Mouse (Mus musculus): ENCODE results near the gene Lgalsl. TPM values are rescaled to one million over a fixed set of nuclear protein-coding genes. Genes with fewer than 3 reads are reported as not detected.

The Lgalsl gene
- total RNA-seq, 2 experiments from 2014 or later: 59.2 to 59.6 TPM

DNA sequence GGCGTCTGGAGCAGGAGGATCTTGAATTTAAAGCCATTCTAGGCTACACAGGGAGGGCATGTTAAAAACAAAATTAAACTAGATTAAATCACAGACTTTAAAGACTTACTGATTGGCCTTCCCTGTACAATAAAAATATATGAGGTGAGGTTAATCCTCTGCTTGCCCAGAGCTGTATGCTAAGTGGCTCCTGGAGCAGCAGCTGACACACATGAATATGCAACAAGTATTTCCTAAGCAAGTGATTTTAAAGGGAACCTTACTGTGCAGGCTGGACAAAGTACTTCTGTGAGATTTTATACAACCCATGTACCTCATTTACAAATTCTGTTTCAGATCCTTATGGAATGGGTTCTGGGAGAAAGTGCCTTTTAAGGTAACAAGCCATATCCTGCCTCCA, 41.8 kb downstream of the Lgalsl start:
- intact Hi-C loops (cut with DNase I; ENCODE audit: low total_unique reads): no loop called here
- no peak for DNase-seq

DNA sequence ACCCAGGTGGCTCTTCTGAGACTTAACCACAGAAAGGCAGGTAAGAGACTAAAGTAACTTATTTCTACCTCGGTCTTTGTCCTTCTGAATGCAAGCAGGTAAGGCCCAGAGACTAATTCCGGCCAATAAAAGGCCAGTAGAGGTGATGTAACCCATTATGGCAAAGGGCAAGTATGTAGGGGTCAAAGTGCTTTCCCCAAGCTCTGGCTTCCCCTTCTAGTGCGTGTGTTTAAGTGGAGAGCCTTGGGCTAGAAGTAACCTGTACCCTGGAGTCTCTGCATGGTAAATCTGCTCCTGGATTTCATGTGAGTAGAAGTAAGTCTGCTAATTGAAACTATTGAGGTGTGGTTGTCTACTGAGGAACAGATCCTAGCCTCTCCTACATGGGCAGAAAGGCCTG, 42.8 kb downstream of the Lgalsl start:
- intact Hi-C loops (cut with DNase I; ENCODE audit: low total_unique reads): no loop called here
- no peak for DNase-seq

DNA sequence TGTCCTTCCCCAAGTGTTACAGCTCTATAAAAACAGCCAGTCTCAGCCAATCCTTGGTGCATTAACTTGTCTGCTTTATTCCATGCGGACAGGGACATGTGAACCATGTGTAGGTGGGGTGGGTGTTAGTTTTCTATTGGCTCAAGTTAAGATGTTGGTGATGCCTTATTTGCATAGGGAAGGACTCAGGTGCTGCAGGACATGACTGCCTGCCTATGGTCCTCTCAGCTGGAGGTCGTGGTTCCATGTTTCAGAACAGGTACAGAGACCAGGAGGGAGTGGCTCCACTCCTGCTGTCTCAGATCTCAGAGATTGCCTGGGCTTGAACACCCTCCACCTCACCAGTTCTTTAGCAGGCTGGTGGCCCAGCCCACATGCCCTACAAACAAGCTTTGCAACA, 44.7 kb downstream of the Lgalsl start:
- no peak for DNase-seq
- intact Hi-C loops (cut with DNase I; ENCODE audit: low total_unique reads): no loop called here

DNA sequence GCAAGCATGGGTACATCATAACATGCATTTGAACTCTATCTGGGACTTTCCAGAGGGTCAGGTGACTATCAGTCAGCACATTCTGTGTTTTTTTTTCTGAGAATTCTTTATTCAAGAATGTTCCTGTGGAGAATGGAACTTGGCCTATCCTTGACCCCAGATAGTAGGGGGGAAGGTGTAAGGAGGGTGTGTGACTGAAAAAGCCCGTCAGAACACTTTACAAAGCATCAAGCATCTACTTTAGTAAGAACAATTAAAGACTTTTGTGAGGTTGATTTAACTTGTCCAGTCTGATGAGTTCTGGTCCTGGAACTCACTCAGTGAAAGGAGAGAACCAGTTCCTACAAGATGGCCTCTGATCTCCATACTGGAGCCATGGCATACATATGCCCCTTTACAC, 45.7 kb downstream of the Lgalsl start:
- DNase-seq: no peak
- intact Hi-C loops (cut with DNase I; ENCODE audit: low total_unique reads): no loop called here

DNA sequence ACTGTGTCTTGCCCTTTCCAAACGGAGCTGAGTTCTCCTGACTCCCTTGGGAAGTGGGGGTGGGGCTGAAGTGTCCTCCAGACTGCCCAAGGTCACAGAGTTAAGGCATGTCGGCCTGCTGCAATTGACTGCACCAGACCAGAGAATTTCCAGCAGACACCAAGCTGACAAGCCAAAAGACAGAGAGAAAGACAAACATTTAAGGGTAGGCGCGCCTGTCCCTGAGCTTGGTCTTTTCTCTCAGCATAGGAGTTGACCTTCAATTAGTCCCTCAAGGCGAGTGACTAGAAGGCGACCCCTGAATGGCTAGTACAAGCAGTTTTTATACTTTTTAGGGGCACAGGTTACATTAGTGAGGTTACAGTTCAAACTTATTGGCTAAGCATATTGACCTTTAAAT, 46.1 kb downstream of the Lgalsl start:
- intact Hi-C loops (cut with DNase I; ENCODE audit: low total_unique reads): no loop called here
- no peak for DNase-seq

DNA sequence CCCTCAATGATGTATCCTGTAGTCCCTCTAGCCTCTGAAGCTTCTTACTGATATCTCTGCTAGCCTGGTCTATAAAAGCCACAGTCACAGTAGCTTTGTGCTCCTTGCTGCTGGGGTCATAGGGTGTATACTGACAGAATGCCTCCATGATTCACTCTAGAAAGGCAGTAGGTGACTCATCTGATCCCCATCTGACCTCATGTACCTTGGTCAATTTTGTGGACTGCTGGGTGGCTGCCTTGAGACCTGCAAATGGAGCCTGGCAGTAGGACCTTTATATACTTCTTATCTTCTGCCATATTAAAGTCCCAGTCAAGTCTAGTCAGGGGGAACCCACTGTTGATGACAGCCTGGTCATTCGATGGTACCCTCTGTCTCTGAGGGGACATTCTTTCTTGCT, 47.4 kb downstream of the Lgalsl start:
- DNase-seq: no peak
- intact Hi-C loops (cut with DNase I; ENCODE audit: low total_unique reads): no loop called here

DNA sequence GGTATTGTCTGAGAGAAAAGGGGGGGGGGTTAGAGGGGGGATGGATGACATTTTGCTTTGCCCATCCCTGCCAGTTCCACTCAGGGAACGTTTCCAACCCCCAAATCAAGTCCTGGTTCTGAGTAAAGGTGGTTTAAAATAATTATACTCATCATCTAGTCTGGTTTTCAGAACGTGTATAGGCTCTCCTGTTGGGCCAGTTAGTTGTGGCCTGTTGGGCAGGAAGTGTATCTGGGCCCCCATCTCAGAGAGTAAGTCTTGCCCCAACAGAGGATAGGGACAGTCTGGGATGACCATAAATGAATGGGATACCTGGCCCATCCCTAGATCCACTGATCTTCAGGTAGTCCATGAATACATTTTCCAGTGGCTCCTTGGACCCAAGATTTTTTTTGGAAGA, 48.2 kb downstream of the Lgalsl start:
- DNase-seq: no peak
- intact Hi-C loops (cut with DNase I; ENCODE audit: low total_unique reads): no loop called here

DNA sequence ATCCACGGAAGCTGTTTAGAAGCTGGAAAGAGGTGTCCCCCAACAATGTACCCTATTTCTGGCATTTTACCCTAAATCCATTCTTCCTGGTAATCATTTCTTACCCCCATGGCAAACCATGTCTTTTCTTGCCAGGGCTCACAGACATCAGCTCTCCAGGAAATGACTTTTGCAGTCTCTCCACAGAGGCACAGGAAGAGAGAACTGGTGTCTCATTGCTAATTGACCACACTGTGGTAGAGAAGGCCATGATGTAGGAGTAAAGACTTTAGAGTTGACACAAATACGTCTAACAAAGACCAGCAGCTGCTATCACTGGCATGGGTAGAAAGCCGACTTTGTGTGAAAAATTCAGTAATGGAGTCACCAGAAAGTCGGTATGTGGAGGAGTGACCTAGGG, 50.5 kb downstream of the Lgalsl start:
- intact Hi-C loops (cut with DNase I; ENCODE audit: low total_unique reads): no loop called here
- no peak for DNase-seq

DNA sequence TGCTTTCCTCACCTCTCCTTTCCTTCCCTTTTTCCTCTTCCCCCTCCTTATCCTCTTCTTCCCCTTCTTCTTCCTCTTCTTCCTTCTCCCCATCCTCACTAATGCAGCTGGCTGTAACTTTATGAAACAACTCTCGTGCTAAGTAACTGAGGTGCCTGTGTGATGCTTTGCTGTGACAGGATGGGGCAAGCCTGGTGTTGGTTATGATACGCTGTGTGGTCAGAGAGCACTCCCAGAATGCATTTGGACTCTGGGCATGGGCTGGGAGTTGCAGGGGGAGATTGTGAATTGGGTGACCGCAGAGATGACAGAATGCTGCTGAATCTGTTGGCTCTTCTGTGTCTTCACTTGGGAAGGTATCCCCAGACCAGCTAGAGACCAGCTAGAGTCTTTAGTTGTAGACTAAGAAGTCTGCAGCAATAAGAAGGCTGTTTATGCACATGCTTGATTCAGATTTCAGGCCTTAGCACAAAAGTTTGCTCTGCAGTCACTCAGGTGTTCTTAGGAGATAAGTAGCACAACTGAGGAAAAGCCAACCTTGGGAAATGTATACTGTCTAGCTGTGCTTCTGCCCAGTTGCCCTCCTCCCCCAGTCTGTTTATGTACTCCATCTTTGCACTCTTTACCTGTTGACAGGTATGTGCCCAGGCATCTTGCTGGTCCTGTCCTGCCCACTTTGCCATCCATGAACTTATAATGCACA, 51.8 kb downstream of the Lgalsl start:
- DNase-seq: no peak
- intact Hi-C loops (cut with DNase I; ENCODE audit: low total_unique reads): no loop called here

DNA sequence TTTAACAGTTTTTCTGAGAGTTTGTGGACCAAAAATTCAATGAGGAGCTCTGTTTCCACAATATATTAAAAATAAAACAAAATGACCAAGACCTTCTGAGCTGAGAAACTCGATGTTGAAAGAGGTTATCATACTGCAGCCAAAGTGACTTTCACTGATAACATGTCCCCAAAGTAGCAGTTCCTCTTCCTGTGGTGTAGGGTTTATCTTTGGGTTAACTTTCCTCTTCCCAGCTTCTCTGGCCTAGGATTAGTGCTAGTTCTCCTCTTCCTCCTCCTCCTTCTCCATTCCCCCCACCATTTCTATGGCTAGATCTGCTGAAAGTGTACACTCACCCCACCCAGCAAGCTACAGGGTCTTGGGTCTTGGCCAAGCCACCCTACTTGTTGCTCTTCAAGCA, 52.6 kb downstream of the Lgalsl start:
- intact Hi-C loops (cut with DNase I; ENCODE audit: low total_unique reads): no loop called here
- DNase-seq: no peak

DNA sequence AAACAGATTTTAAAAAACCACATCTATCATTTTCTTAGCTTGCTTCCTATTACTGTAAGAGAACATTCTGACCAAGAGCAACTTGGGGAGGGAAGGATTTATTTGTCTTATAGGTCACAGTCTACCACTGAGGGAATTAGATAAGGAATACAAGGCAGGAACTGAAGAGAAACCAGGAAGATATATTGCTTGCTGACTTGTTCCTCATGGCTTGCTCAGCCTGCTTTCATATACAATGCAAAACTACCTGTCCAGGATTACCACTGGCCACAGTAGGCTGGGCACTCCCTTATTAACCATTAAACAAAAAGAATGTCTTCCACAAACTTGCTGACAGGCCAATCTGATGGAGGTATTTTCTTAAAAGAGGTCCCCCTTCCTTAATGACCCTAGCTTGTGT, 54.2 kb downstream of the Lgalsl start:
- intact Hi-C loops (cut with DNase I; ENCODE audit: low total_unique reads): no loop called here
- DNase-seq: no peak

Other genes with a start within 250 kb of the Lgalsl start
- 10 to 100 TPM; 14.2 to 15.7 TPM for gene Aftph, start 89.5 kb downstream of the Lgalsl start, total RNA-seq (2021)

All from gastrocnemius, postnatal 14 days (tissue).